Mouse (Mus musculus) 3T3-L1 (cell line): ENCODE data around the gene Zp1.
A peak's percentile ranks its signal among the peaks of the same experiment; 100 is the strongest.

Experiments used
- DNase-seq: peaks from one replicate; pipeline ENCODE4 v3.0.0-alpha.2; 2015; ENCODE audit warnings: low read depth, low spot score

Zp1 gene

DNA sequence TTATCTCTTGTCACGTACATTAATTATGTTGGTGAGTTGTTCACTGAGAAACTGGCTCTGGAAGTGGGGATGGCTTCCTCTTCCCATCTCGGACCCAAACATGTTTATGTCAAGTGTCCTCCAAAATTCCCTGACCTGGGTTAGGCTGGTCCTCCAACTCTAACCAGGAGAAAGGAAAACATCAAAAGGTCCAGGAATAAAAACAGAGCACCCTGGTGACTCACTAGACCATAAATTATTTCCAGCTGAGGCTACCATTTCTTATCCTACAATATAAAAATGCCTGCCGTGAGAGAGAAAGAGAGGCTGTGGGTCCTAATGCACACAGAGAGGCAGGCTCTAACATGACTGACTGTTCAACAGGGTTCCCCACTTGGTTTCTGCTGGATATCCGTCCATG lies 3.8 kb upstream of the Zp1 start:
- peak; percentile 71 for DNase-seq

DNA sequence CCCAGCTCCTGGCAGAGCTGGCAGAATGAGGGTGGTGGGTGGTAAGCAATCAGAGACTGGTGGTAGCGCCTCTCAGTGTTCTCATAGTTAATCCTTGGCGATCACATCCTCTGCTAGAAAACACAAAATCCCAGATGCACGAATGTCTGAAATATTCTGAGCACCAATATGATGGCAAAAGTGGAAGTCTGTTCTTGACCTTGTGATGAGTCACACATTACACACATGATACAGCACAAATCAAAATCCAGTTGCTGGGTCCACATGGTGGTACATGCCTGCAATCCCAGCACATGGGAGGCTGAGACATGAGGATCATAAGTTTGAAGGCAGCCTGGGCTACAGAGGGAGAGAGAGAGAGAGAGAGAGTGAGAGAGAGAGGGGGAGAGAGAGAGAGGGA lies 626 bp upstream of the Zp1 start:
- DNase-seq, result peak; percentile 52

DNA sequence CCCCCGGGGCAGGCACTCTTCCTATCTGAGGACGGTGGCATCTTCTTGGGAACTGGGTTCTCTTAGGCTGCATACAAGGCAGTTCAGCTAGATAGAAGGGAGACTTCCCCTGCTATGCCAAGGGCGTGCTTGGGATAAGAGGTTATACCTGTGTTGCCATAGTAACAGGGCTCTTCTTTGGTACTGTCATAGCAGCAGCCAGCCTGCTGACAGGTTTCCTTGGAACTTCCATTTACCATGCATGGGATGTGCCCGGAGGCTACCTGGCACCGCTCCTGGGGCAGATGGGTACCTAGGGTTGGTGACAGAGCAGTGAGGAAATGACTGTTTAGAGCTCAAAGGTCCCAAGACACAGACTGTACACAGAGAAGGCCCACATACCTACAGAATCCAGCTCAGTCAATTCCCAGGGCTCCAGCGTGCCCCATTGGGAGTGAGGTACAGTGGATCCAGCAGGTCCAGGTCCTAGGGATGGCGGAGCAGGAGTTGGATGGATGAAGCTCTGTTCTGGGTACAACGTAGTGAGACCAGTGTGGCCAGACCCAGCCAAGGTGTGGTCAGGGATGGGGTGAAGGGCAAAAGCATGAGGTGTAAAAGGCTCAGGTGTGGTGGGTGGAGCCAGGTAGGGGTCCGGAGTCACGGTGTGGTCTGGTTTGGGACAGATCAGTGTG lies 2.0 kb downstream of the Zp1 start:
- no peak for DNase-seq

DNA sequence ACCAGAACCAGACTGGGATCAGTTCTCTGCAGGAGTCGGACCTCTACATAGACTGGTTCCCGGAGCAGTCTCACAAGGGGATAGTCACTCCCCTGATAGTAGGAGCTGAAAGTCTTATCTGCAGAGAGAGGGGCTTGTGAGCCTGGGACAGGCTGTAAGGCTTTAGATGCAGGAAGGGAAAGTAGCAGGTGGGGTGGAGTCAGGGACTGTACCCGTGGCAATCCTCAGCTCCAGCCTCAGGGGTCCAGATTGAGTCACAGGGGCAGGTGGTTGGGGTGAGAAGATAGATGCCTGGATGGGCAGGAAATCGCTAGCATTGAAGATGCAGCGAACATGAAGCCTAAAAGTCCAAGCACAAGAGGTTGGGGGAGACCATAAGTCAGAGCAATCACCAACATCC lies 3.9 kb downstream of the Zp1 start:
- no peak for DNase-seq

GRCm38 (mm10) chr19:10914870-10915269 lies 5.6 kb downstream of the Zp1 start:
- no peak for DNase-seq

- no peak for DNase-seq
Measured at GRCm38 (mm10) chr19:10914291-10914690, 6.1 kb downstream of the Zp1 start.

- DNase-seq, result no peak
Measured at GRCm38 (mm10) chr19:10909087-10909721, 11.2 kb downstream of the Zp1 start.

GRCm38 (mm10) chr19:10907891-10908290 lies 12.5 kb downstream of the Zp1 start:
- DNase-seq, result peak; percentile 79

- no peak for DNase-seq
Measured at GRCm38 (mm10) chr19:10905728-10906000, 14.8 kb downstream of the Zp1 start.

DNA sequence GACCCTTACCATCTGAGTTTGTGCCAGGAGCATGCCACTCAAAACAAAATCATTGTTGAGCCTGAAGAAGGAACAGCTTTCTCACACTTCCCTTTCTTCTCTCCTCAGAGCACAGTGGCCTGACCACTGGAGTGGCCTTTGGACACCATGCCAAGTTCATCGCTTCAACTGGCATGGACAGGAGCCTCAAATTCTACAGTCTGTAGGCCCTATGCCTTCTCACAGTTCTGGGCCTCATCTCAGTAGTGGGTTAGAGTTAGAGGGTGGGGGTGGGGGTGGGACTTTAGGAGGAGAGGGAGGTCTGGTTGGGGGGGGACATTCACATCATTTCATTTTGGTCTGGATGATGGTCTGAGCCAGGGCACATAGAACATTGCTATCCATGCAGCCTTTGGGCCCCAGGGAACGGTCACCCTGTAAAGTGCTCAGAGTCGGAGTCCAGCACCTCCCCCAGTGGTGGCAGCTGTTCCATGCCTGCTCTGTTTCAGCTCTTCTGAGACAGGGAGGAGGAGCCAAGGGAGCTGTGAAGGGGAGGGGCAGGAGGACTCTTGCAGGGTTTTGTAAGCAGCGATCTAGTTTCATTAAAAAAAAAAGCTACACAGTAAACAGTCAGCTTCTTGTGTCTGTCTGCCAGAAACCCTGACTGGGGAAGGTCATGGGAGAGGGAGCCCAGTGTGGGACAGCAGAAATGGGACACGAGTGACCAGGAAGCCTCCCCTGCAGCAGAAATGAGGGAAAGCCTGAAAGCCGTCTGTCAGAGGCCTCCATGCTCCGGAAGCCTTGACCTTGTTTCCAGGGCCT lies 15.3 kb downstream of the Zp1 start:
- no peak for DNase-seq

DNA sequence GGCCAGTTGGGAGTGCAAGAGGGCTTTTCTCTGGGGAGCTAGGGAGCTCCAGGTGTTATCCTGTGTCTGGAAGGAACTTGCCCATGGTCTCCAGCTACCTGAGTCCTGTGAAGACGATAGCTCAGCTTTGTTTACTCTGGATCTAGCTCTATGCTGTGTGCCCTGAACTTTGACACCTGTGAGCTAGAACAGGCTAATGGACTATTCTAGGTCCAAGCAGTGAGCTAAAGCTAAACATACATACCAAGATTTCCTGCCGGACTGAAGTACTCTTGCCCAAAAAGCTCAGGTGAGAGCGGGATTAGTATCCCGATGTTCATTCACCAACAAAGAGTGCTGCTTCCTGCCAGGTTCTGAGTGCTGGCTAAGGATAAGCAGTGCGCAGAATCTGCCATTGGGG lies 15.9 kb downstream of the Zp1 start:
- DNase-seq, result no peak

- no peak for DNase-seq
Measured at GRCm38 (mm10) chr19:10901046-10901445, 19.4 kb downstream of the Zp1 start.

GRCm38 (mm10) chr19:10900315-10900714 lies 20.1 kb downstream of the Zp1 start:
- DNase-seq, result no peak

DNA sequence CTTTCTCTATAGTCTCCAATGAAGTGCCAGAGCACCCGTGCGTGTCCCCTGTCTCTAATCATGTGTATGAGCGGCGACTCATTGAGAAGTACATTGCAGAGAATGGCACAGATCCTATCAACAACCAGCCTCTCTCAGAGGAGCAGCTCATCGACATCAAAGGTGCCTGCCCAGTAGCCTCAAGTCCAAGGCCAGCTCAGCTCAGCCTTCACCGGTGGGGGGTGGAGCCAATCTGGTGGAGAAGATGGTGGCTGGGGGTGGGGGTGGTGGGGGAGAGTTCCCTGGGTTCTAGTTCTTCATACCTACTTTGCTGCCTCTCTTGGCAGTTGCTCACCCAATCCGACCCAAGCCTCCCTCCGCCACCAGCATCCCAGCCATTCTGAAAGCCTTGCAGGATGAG lies 22.9 kb downstream of the Zp1 start:
- DNase-seq, result no peak

- no peak for DNase-seq
Measured at GRCm38 (mm10) chr19:10896849-10897248, 23.6 kb downstream of the Zp1 start.

- peak; percentile 65 for DNase-seq
Measured at GRCm38 (mm10) chr19:10895708-10896107, 24.7 kb downstream of the Zp1 start.

GRCm38 (mm10) chr19:10895016-10895528 lies 25.4 kb downstream of the Zp1 start, which contains the start of gene Prpf19:
Prpf19 (plus strand) TSS chr19:10895231.
- peak; percentile 99 for DNase-seq

- DNase-seq, result no peak
Measured at GRCm38 (mm10) chr19:10892201-10892600, 28.2 kb downstream of the Zp1 start.

GRCm38 (mm10) chr19:10881426-10882154 lies 38.8 kb downstream of the Zp1 start, which contains the start of gene Tmem109:
Tmem109 (minus strand) TSS chr19:10882001.
- DNase-seq, result peak; percentile 99

DNA sequence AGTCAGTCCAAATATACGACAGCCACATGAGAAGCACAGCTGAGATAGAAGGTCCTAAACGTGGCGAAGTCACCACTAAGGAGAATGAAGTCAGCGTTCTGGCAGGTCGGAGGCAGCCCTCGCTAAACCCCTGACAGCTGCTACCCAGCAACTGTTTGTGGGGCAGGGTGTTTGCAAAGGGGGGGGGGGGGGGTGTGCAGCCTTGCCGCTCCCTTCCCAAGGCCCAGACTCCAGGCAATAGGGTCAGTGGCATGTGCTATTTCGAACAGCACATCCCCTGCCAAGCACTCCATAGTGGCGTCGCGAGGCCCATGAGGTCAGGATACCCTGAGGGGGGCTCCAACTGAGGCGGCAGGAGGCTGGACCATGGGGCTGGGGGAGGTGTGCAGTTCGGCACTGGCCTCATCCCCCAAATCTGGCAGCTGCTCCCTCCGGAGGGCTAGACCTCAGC lies 39.4 kb downstream of the Zp1 start:
- DNase-seq, result no peak

GRCm38 (mm10) chr19:10880085-10880974 lies 40.1 kb downstream of the Zp1 start:
- DNase-seq, result peak; percentile 85
